Mouse (Mus musculus) central nervous system, embryonic 14 days (tissue): ENCODE data around the gene Olfr467. TPM values are rescaled to one million over a fixed set of nuclear protein-coding genes. Genes with fewer than 3 reads are reported as not detected.

Experiments used
- polyA plus RNA-seq: library from polyadenylated mRNA; depleted of rRNA; stranded (reverse); fragments of >200 nt; gene quantifications from 2 replicates; pipeline ENCODE4 v1.2.3, GENCODE M21; 2012; rRNA removed

Olfr467 gene
- not detected in 2 replicates for polyA plus RNA-seq

DNA sequence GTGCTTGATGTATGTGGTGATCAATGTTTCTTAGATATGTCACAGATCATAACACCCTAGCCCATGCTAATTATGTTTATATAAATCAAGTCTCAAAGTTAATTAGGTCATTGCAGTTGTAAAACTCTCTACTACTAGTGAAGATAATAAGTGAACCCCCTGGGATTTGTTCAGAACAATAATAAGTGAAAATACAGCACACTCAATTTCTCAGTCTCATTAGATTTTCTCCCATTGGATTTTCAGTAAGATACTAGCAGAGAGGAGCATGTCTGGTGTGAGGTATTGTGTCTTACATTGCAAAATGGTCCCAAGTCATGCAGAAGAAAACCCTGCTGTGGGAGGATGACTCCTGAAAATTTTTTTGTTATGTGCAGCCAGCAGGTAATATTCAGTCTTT, at the start of gene Olfr467:
Olfr467 (plus strand) TSS at position 301 of the 400 bp plus-strand sequence.

GRCm38 (mm10) chr7:107801108-107801507, 11.0 kb upstream of the Olfr467 start, which contains the start of gene Ovch2:
Ovch2 (minus strand) TSS chr7:107801208.

GRCm38 (mm10) chr7:107825441-107825840, 13.4 kb downstream of the Olfr467 start, which contains the start of gene Olfr469:
Olfr469 (minus strand) TSS chr7:107825541.

DNA sequence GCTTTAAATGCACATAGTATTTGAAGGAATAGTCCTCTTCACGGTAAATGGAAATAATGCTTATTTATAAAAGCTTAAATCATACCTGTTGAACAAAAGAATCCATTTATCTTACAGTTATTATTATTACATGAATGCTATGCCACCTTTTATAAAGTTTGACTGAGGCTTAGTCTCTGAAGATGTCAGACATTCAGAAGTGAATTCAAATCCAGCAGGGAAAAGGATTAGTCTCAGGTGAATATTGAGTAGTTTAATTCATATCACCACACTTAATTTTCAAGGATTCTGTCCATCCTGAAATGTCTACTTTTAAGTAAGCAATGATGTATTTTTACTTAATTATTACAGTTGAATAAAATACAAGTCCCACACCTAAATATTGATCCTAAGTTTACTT, 35.3 kb downstream of the Olfr467 start, which contains the start of gene Olfr470:
Olfr470 (minus strand) TSS at position 101 of the 400 bp plus-strand sequence.

Other genes starting within 250 kb of the Olfr467 start
- 3.3 and 7.1 TPM in 2 replicates for gene Olfml1, start 244.8 kb upstream of the Olfr467 start, polyA plus RNA-seq
- 3.2 and 6.2 TPM in 2 replicates for gene Ppfibp2, start 217.1 kb upstream of the Olfr467 start, polyA plus RNA-seq
- gene 5330417H12Rik, start 187.1 kb upstream of the Olfr467 start, polyA plus RNA-seq = not detected in 2 replicates
- gene Cyb5r2, start 54.2 kb upstream of the Olfr467 start, polyA plus RNA-seq = 0.09 and 0.11 TPM in 2 replicates
- gene Ovch2, start 11.1 kb upstream of the Olfr467 start, polyA plus RNA-seq = not detected in 2 replicates
- gene Olfr469, start 13.3 kb downstream of the Olfr467 start, polyA plus RNA-seq = not detected in 2 replicates
- gene Olfr470, start 35.2 kb downstream of the Olfr467 start, polyA plus RNA-seq = not detected in 2 replicates
- not detected in 2 replicates for gene Olfr472, start 85.6 kb downstream of the Olfr467 start, polyA plus RNA-seq
- not detected in 2 replicates for gene Olfr473, start 118.2 kb downstream of the Olfr467 start, polyA plus RNA-seq
- not detected in 2 replicates for gene Olfr474, start 142.4 kb downstream of the Olfr467 start, polyA plus RNA-seq
- gene Olfr476, start 152.5 kb downstream of the Olfr467 start, polyA plus RNA-seq = not detected in 2 replicates
- gene Olfr477, start 174.4 kb downstream of the Olfr467 start, polyA plus RNA-seq = not detected in 2 replicates
- not detected in 2 replicates for gene Olfr478, start 221.7 kb downstream of the Olfr467 start, polyA plus RNA-seq
- not detected in 2 replicates for gene Olfr479, start 238.4 kb downstream of the Olfr467 start, polyA plus RNA-seq